Mouse (Mus musculus): ENCODE results near the gene Tigd3. TPM values are rescaled to one million over a fixed set of nuclear protein-coding genes. Genes with fewer than 3 reads are reported as not detected.

Tigd3 gene
- total and polyA plus RNA-seq, 2 experiments from 2014 or later = 9.9 to 10.2 TPM

DNA sequence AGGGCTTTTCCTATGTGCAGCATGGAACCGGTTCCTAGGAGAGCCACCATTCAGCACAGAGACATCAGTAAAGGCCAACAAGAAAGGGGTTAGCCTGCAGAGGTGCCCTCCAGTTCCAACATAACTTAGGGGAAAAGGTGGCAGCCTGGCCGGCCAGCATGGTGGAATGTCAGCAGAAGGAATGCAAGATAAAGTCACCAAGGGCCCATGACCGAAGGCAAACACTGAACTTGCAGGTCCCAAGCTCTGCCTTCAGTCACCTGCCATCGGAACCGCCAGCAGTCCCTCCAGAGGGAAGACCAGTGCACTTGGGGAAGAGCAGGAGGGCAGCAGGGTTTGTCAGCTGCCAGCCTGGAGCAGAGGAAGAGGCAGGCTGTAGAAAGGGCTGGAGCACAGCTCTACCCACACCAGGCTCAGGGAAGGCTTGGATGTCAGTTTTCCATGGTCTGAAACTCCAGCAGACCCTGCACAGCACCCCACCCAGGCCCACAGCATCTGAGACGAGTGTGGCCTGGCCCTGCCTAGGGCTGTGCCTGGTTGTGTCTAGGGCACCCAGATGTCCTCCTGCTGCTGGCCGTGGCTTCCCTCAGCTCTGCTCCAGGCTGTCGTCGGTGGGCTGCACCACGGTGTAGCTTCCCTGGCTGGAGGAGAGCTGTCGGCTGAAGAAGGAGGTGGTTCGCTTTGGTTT lies 41.8 kb downstream of the Tigd3 start:
- H3K9ac ChIP-seq = no peak overlapping the region
- peaks cover 8% of the 10 kb centered on the region; the same call in 1 of the 2 replicates for H3K36me3 ChIP-seq (ENCODE audit: insufficient read depth)
- H3K4me2 ChIP-seq (ENCODE audit: low read depth) = no peak overlapping the region
- H3K4me3 ChIP-seq (ENCODE audit: low read depth, low read length) = no peak overlapping the region
- H3K4me1 ChIP-seq (ENCODE audit: insufficient read depth) = peaks cover 16% of the 10 kb centered on the region
- no peak overlapping the region for H3K27ac ChIP-seq (ENCODE audit: low read depth, low read length)
- H3K9me3 ChIP-seq (ENCODE audit: low read length) = no peaks in the 10 kb centered on the region
- DNase-seq (no peak), ATAC-seq (no peak)
- no peaks in the 10 kb centered on the region for H3K27me3 ChIP-seq (ENCODE audit: insufficient read depth, low read length)
- 90% methylated on average over 12 of the region's 12 CpGs for WGBS
- TF ChIP-seq CTCF (IDR thresholded peaks at IDR 0.05; ENCODE audit: low read depth) = no peak

DNA sequence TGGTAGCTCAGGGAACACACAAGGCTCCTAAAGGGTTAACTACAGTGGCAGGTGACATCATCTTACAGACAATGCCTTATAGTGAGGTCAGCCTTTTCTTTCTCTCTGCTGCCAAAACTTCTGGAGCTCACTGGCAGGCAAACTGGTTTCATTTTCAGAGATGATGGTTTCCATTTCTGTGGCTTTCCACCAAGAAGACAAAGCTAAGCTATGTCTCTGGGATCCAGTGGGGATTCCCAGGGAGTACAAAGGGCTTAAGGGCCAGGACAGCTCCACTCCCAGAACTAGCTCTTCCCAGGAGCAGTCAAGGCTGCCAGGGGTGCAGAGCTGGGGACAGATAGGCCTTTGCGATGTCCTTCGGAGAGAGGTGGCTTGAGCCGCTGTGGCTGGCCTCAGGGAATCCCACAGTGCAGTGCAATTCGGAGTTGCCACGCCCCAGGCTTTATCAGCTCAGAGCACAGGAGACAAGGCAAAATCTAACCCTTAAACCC lies 42.4 kb downstream of the Tigd3 start:
- WGBS = 47% methylated on average over 5 of the region's 5 CpGs
- no peak overlapping the region for H3K4me2 ChIP-seq (ENCODE audit: low read depth)
- TF ChIP-seq CTCF (IDR thresholded peaks at IDR 0.05; ENCODE audit: low read depth) = no peak
- no peak overlapping the region for H3K4me3 ChIP-seq (ENCODE audit: low read depth, low read length)
- ATAC-seq (no peak), DNase-seq (no peak)
- H3K4me1 ChIP-seq (ENCODE audit: insufficient read depth) = peaks cover 19% of the 10 kb centered on the region
- no peak overlapping the region for H3K9ac ChIP-seq
- no peaks in the 10 kb centered on the region for H3K9me3 ChIP-seq (ENCODE audit: low read length)
- peaks cover 7% of the 10 kb centered on the region; the same call in 1 of the 2 replicates for H3K36me3 ChIP-seq (ENCODE audit: insufficient read depth)
- H3K27ac ChIP-seq (ENCODE audit: low read depth, low read length) = no peak overlapping the region
- H3K27me3 ChIP-seq (ENCODE audit: insufficient read depth, low read length) = no peaks in the 10 kb centered on the region

DNA sequence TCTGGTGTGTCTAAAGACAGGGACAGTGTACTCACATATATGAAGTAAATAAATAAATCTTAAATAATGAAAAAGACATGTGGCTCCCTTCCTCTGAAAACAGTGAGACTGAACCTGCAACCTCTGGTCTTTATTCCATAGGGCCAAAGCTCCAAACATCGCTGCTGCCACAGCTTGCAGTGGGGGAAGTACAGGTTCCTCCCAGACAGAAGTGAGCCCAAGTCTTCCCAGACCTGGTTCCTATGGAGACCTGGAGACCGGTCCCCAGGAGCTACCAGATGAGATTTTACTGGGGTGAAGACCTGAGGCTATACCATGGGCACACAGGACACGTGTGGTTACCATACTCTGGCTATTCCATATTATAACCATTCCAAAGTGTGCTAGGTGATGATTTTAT lies 43.1 kb downstream of the Tigd3 start:
- H3K36me3 ChIP-seq (ENCODE audit: insufficient read depth) = peaks cover 5% of the 10 kb centered on the region; the same call in 1 of the 2 replicates
- no peaks in the 10 kb centered on the region for H3K27me3 ChIP-seq (ENCODE audit: insufficient read depth, low read length)
- H3K4me2 ChIP-seq (ENCODE audit: low read depth) = no peak overlapping the region
- no peak for TF ChIP-seq CTCF (IDR thresholded peaks at IDR 0.05; ENCODE audit: low read depth)
- H3K27ac ChIP-seq (ENCODE audit: low read depth, low read length) = no peak overlapping the region
- H3K4me3 ChIP-seq (ENCODE audit: low read depth, low read length) = no peak overlapping the region
- WGBS = 84% methylated on average over 3 of the region's 3 CpGs
- H3K4me1 ChIP-seq (ENCODE audit: insufficient read depth) = peaks cover 19% of the 10 kb centered on the region
- DNase-seq (no peak), ATAC-seq (no peak)
- no peak overlapping the region for H3K9ac ChIP-seq
- H3K9me3 ChIP-seq (ENCODE audit: low read length) = no peaks in the 10 kb centered on the region

DNA sequence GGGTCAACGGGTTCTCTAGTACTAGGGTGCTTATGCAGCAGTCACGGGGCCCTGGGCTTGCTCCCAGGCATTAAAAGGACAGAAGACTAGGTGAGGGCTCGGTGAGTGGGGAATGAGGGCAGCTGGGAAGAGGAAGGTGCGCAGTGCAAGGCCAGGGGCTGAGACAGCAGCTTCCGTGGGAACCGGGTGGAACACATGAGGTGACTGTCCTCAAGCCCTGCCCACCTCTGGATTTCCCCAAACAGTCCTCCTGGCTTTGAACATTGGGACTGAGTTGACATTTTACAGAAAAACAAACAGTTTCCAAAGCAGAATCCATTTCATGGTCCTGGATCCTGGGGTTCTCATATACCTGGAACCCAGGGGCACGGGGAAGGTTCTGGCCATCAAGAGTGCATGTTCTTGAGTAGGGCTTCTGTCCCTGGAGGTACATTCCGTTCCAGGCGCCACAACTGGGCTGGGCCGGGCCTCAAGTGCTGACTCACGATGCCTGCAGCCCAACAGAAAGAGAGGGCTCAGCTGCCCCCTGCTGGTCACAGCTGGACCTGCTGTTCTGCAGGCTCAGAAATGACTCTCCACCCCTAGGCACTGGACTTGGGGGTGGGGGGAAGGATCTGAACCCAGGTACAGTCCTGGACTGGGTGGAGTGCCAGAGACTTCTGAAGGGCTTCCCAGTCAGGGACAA lies 44.0 kb downstream of the Tigd3 start:
- Histone ChIP-seq H3K9ac (no peak overlapping the region), H3K27me3 (ENCODE audit: insufficient read depth, low read length) (no peaks in the 10 kb centered on the region), H3K27ac (ENCODE audit: low read depth, low read length) (no peak overlapping the region), H3K4me3 (ENCODE audit: low read depth, low read length) (no peak overlapping the region), H3K36me3 (ENCODE audit: insufficient read depth) (peaks cover 5% of the 10 kb centered on the region; the same call in 1 of the 2 replicates), H3K4me2 (ENCODE audit: low read depth) (no peak overlapping the region), H3K4me1 (ENCODE audit: insufficient read depth) (peaks cover 24% of the 10 kb centered on the region), H3K9me3 (ENCODE audit: low read length) (no peaks in the 10 kb centered on the region)
- WGBS = 31% methylated on average over 11 of the region's 11 CpGs
- 0 out of 2 replicates have a peak, but pooled peaks have one; percentile 8 for ATAC-seq
- DNase-seq = peak; percentile 90
- peak; percentile 98 for TF ChIP-seq CTCF (IDR thresholded peaks at IDR 0.05; ENCODE audit: low read depth)

DNA sequence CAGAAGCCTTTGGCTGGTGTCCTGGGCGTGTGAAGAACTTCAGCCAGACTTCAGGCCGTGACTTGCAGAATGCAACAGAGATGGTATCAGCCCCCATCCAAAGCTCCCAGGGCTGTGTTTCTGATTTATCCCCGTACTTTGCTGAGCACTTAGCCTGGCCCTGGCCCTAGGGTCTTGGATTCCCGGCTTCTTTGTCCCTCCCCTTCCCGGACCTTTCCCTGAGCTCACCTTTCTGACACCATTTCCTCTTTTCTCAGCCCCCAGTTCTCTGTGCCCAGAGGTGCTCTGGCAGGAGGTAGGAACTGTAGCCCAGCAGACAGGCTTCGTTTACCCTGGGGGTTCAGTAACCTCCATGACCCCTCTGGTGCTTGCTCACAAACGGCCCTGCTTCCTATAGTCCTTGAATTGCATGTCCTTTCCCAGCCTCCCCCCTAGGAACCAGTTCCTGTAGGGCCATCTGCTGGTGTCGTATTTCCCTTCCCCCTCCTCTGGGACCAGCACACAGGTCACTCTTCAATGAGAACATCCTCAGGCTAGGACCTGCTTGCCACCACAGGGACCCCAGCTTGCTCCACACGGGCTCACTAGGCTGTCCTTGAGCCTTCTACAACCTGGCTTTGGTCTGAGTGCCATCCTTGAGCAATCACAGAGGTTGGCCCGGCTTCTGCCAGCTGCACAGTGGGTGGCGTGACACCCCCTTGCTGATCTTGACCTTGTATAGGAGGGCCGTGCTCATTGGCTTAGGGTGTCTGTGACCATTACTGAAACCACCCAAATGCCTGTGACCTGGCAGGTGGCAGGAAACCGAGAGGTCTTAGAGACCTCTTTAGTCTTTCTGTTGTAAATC lies 44.9 kb downstream of the Tigd3 start:
- Histone ChIP-seq H3K27ac (ENCODE audit: low read depth, low read length) (peak overlapping the region; percentile 99), H3K4me2 (ENCODE audit: low read depth) (0 out of 2 replicates have a peak overlapping the region, but pooled peaks have one; percentile 17), H3K36me3 (ENCODE audit: insufficient read depth) (peaks cover 5% of the 10 kb centered on the region; the same call in 1 of the 2 replicates), H3K4me1 (ENCODE audit: insufficient read depth) (peaks cover 30% of the 10 kb centered on the region), H3K4me3 (ENCODE audit: low read depth, low read length) (no peak overlapping the region), H3K27me3 (ENCODE audit: insufficient read depth, low read length) (no peaks in the 10 kb centered on the region), H3K9ac (no peak overlapping the region; the same call in 1 of the 2 replicates), H3K9me3 (ENCODE audit: low read length) (no peaks in the 10 kb centered on the region)
- ATAC-seq (no peak), DNase-seq (no peak)
- WGBS = 52% methylated on average over 13 of the region's 13 CpGs
- no peak for TF ChIP-seq CTCF (IDR thresholded peaks at IDR 0.05; ENCODE audit: low read depth)

DNA sequence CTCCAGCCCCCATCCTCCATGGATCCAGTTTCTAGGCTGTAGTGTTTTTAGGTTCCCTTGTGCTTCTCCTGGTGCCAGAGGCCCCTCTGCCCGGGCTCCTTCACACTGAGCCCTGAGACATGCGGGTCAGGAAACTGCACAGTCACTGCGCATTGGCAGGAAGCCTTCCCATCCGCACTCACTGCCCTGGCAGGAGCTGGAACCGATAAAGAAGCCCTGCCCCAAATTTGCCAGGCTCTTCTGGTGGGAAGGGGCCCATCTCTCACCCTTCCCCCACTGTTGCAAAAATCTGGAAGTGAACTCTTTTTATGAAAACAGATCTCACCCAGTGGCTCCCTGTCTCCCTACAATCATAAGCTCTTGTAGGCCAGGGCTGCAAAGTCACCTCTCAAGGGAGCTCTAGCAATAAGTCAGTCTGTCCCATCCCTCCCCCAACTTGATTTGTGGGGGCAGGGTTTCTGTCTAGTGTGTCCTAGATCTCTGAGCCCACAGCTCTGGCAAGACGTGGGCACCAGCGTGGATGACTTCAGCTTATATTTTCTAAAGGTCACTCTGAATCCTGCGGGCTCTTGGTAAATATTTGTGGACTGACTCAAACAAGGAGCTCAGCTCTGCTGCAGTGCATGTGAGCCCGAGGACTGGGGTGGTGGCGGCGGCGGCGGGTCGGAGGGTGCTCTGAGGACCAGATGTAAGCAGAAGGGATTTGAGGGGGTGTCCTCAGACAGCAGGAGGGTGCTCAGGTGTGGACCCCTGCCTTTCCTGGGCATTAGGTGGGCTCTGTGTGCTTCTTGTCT lies 45.7 kb downstream of the Tigd3 start:
- DNase-seq = peak; percentile 47
- no peak for ATAC-seq
- 56% methylated on average over 14 of the region's 14 CpGs for WGBS
- no peaks in the 10 kb centered on the region for H3K9me3 ChIP-seq (ENCODE audit: low read length)
- peaks cover 5% of the 10 kb centered on the region; the same call in 1 of the 2 replicates for H3K36me3 ChIP-seq (ENCODE audit: insufficient read depth)
- H3K4me1 ChIP-seq (ENCODE audit: insufficient read depth) = peaks cover 30% of the 10 kb centered on the region
- peak overlapping the region; percentile 17; the same call in 1 of the 2 replicates for H3K4me2 ChIP-seq (ENCODE audit: low read depth)
- TF ChIP-seq CTCF (IDR thresholded peaks at IDR 0.05; ENCODE audit: low read depth) = no peak
- no peak overlapping the region for H3K4me3 ChIP-seq (ENCODE audit: low read depth, low read length)
- H3K27me3 ChIP-seq (ENCODE audit: insufficient read depth, low read length) = no peaks in the 10 kb centered on the region
- peak overlapping the region; percentile 99 for H3K27ac ChIP-seq (ENCODE audit: low read depth, low read length)
- peak overlapping the region; percentile 62; the same call in 1 of the 2 replicates for H3K9ac ChIP-seq
